Mouse (Mus musculus): ENCODE measurements around the gene Mctp2.

DNA sequence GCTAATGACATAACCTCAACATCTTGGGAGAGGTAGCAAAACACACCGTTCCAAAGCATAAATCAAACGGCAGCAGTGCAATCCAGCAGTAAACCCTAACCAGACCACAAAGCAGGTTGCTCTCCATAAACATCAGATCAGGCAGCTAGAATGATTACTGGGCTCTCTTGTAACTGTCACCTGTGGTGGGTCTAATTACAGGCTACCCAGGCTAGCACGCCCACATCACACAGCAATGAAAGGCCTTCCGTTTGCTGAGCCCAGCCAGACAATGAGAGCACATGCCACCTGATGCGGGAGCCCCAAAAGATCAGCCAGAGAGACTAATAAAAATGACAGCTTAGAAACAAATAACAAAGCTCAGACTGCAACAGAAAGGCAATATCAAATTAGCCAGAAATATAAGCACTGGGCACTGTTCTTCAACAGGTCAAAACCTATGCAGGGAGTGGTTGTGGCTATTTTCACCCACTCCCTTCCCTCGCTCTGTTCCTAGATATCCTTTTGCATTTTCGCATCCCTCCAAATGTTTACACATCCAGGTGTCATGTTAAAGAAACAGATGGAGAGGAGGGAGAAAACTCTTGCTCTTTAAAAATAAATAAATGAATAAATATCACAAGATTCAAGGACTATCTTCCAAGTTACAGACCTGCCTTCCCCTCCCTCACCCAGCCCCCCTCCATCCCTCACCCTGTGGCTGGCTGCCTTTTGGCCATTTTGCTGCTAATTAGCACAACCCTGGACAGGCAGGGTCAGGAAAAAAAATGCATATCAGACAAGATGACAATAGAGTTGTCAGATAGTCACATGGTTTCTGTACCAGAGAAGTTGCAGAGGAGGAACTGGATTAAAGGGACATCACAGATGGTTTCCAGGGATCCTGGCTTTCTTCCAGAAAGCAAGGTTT is 155.4 kb downstream of the Mctp2 start:
- no peak for TF ChIP-seq EP300 (IDR thresholded peaks at IDR 0.05; ENCODE audit: low read depth)
- no peak for TF ChIP-seq CTCF (IDR thresholded peaks at IDR 0.05; ENCODE audit: low read depth)
